Mouse (Mus musculus) left cerebral cortex, postnatal 4 days (tissue): Measurements from ENCODE around the gene Tor3a. TPM values are rescaled to one million over a fixed set of nuclear protein-coding genes. Genes with fewer than 3 reads are reported as not detected.

Source experiments
- total RNA-seq, 2 experiments: library from RNA; stranded (reverse); gene quantifications; 2 replicates each; pipeline ENCODE4 v1.2.3; 2021

The Tor3a gene
- total RNA-seq, 2 experiments from 2014 or later, result 3.4 to 4.4 TPM

Other genes with a start within 250 kb of the Tor3a start
- 10 to 100 TPM; 27.5 to 30.2 TPM for gene Soat1, start 200.0 kb downstream of the Tor3a start, total RNA-seq
- 10 to 100 TPM; 50.2 to 54.7 TPM for gene Gm10031, start 150.3 kb downstream of the Tor3a start, total RNA-seq
- 10 to 100 TPM; 58.2 to 60.2 TPM for gene Abl2, start 115.6 kb downstream of the Tor3a start, total RNA-seq
- gene Fam20b, start 44.7 kb upstream of the Tor3a start, total RNA-seq, result 10 to 100 TPM; 57.3 to 58.4 TPM
- under 1 TPM in 1 of 2 experiments, not detected in 1; 0.34 TPM for gene Angptl1, start 164.2 kb upstream of the Tor3a start, total RNA-seq